Mouse (Mus musculus) MEL (cell line): ENCODE data around the gene Hmces. TPM values are rescaled to one million over a fixed set of nuclear protein-coding genes. Genes with fewer than 3 reads are reported as not detected.

Source experiments
- DNase-seq: peaks from one replicate; pipeline ENCODE4 v3.0.0; 2011; ENCODE audit warnings: low read depth, low spot score
- H3K27ac ChIP-seq: 2 replicates; pipeline ENCODE4 v1.5.1; 2012; ENCODE audit warnings: low read depth, mild to moderate bottlenecking, control low read depth, low read length, moderate library complexity; ENCODE audit not compliant: control insufficient read depth
- H3K27me3 ChIP-seq, 2 experiments: fragments of 150-350 bp in 1 of 2; sonication (generic) in 1 of 2; 2 replicates each; pipeline ENCODE4 v1.6.1; 2012; ENCODE audit warnings: low read length in 2 of 2, mild to moderate bottlenecking in 2 of 2, improper control_type of control experiment in 1 of 2, moderate library complexity in 1 of 2; ENCODE audit not compliant: insufficient read depth in 2 of 2, control insufficient read depth in 1 of 2
- H3K36me3 ChIP-seq, 2 experiments: 2 replicates each; pipeline ENCODE4 v1.6.1; 2012 to 2014; ENCODE audit warnings: low read length in 2 of 2, improper control_type of control experiment in 1 of 2, inconsistent platforms in 1 of 2, mild to moderate bottlenecking in 1 of 2; ENCODE audit not compliant: insufficient read depth in 2 of 2, control insufficient read depth in 1 of 2
- H3K4me1 ChIP-seq, 2 experiments: fragments of 150-350 bp in 1 of 2; sonication (generic) in 1 of 2; 2 replicates each; pipeline ENCODE4 v1.6.1; 2012; ENCODE audit warnings: low read length in 2 of 2, improper control_type of control experiment in 1 of 2, mild to moderate bottlenecking in 1 of 2; ENCODE audit not compliant: insufficient read depth in 2 of 2, control insufficient read depth in 1 of 2
- H3K4me3 ChIP-seq, 2 experiments: fragments of 150-350 bp in 1 of 2; sonication (generic) in 1 of 2; 2 replicates each; pipeline ENCODE4 v1.5.1; 2012; ENCODE audit warnings: low read depth in 2 of 2, low read length in 2 of 2, mild to moderate bottlenecking in 2 of 2, moderate library complexity in 2 of 2, control low read depth in 1 of 2, improper control_type of control experiment in 1 of 2; ENCODE audit not compliant: control insufficient read depth in 1 of 2, insufficient read depth in 1 of 2
- H3K79me2 ChIP-seq: 2 replicates; pipeline ENCODE4 v1.6.1; 2012; ENCODE audit warnings: mild to moderate bottlenecking, low read length, moderate library complexity; ENCODE audit not compliant: control insufficient read depth, poor library complexity, insufficient read depth
- H3K9ac ChIP-seq: 2 replicates; pipeline ENCODE4 v1.6.1; 2012; ENCODE audit warnings: low read depth, mild to moderate bottlenecking, control low read depth, low read length, moderate library complexity; ENCODE audit not compliant: control insufficient read depth, poor library complexity, severe bottlenecking
- H3K9me3 ChIP-seq: fragments of 150-350 bp; sonication (generic); replicated peaks from 2 replicates; pipeline ENCODE4 v1.6.1; 2012; ENCODE audit warnings: mild to moderate bottlenecking, low read length, improper control_type of control experiment, moderate library complexity; ENCODE audit not compliant: insufficient read depth
- CHD1 ChIP-seq: IDR thresholded peaks from 2 replicates; pipeline ENCODE4 v1.6.1; 2012; ENCODE audit warnings: low read depth, mild to moderate bottlenecking, inconsistent platforms, low read length, improper control_type of control experiment
- CHD2 ChIP-seq: IDR thresholded peaks from 2 replicates; pipeline ENCODE4 v1.6.1; 2011; ENCODE audit warnings: low read length, improper control_type of control experiment
- ELF1 ChIP-seq: IDR thresholded peaks from 2 replicates; pipeline ENCODE4 v1.6.1; 2014; ENCODE audit warnings: low read depth, mild to moderate bottlenecking, inconsistent platforms, low read length, improper control_type of control experiment, moderate library complexity
- EP300 ChIP-seq, 2 experiments: IDR thresholded peaks; 2 replicates each; pipeline ENCODE4 v1.6.1; 2011; ENCODE audit warnings: improper control_type of control experiment in 2 of 2, low read length in 2 of 2, low read depth in 1 of 2, mild to moderate bottlenecking in 1 of 2
- GABPA ChIP-seq: IDR thresholded peaks from 2 replicates; pipeline ENCODE4 v1.6.1; 2012; ENCODE audit warnings: low read depth, mild to moderate bottlenecking, inconsistent platforms, low read length, improper control_type of control experiment, moderate library complexity
- GATA1 ChIP-seq: IDR thresholded peaks from 2 replicates; pipeline ENCODE4 v1.6.1; 2011; ENCODE audit warnings: low read depth, low read length, improper control_type of control experiment
- HCFC1 ChIP-seq: IDR thresholded peaks from 2 replicates; pipeline ENCODE4 v1.6.1; 2012; ENCODE audit warnings: low read depth, mild to moderate bottlenecking, inconsistent platforms, low read length, improper control_type of control experiment, moderate library complexity
- MAFK ChIP-seq: IDR thresholded peaks from 2 replicates; pipeline ENCODE4 v1.6.1; 2011; ENCODE audit warnings: low read depth, mild to moderate bottlenecking, low read length, improper control_type of control experiment, borderline replicate concordance
- MEF2A ChIP-seq: IDR thresholded peaks from 2 replicates; pipeline ENCODE4 v1.6.1; 2014; ENCODE audit warnings: low read depth, mild to moderate bottlenecking, inconsistent platforms, low read length, improper control_type of control experiment; ENCODE audit not compliant: poor library complexity, insufficient replicate concordance, severe bottlenecking; ENCODE audit errors: extremely low read depth
- MYC ChIP-seq: IDR thresholded peaks from 2 replicates; pipeline ENCODE4 v1.6.1; 2011; ENCODE audit warnings: low read depth, mild to moderate bottlenecking, low read length, improper control_type of control experiment, moderate library complexity
- POLR2AphosphoS5 ChIP-seq: IDR thresholded peaks from 2 replicates; pipeline ENCODE4 v1.6.1; 2012; ENCODE audit warnings: low read depth, borderline replicate concordance, mild to moderate bottlenecking, inconsistent platforms, low read length, moderate library complexity, mixed read lengths
- RAD21 ChIP-seq: IDR thresholded peaks from 2 replicates; pipeline ENCODE4 v1.6.1; 2011; ENCODE audit warnings: mild to moderate bottlenecking, low read depth, low read length, improper control_type of control experiment
- SMC3 ChIP-seq: IDR thresholded peaks from 2 replicates; pipeline ENCODE4 v1.6.1; 2011; ENCODE audit warnings: low read depth, low read length, improper control_type of control experiment
- TBP ChIP-seq: IDR thresholded peaks from 2 replicates; pipeline ENCODE4 v1.8.0; 2011; ENCODE audit warnings: low read depth, low read length, improper control_type of control experiment
- ZC3H11A ChIP-seq: IDR thresholded peaks from 2 replicates; pipeline ENCODE4 v1.6.1; 2012; ENCODE audit warnings: low read depth, mild to moderate bottlenecking, inconsistent platforms, low read length, improper control_type of control experiment
- polyA plus RNA-seq, 2 experiments: library from polyadenylated mRNA; stranded (reverse) in 1 of 2; unstranded in 1 of 2; fragments of >175 nt in 1 of 2; fragments of >200 nt in 1 of 2; gene quantifications; 2 replicates each; pipeline versions ENCODE4 v1.2.1 to v1.2.4; 2012; ENCODE audit warnings: low replicate concordance in 2 of 2, low read depth in 1 of 2; ENCODE audit not compliant: insufficient read length in 2 of 2, insufficient read depth in 1 of 2, missing spikeins in 1 of 2
- total RNA-seq: library from RNA; depleted of rRNA; stranded (reverse); fragments of 300-350 nt; gene quantifications from 2 replicates; pipeline ENCODE4 v1.2.3, GENCODE M21; 2012

Hmces gene
- total and polyA plus RNA-seq, 3 experiments = 23.6 to 26.8 TPM; not detected in 1

DNA sequence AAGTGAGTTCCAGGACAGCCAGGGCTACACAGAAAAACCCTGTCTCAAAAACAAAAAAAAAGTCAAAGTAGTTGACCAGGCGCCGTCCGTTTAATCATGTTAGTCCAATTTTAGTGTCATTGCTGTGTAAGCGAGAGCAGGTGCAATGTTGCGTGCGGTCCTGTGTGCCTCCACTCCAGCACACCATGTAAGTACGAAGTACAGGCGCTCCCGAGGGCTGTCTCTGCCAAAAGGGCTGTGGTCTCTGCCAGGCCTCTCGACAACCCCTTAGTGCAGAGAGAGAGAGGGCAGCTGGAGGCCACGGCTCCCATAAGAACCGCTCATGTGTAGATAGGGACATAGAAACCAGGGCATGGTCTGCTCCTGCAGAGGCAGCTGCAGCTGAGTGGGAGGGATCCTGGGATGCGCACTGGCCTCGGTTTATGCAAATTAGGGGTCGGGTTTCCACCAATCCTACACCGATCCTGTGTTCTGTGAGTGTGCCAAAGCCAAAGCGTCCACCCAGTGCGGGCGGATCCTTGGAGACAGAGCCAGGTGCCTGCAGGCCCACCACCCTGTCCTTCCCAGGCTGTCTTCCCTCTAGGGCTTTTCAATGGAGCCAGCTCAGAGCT, 23.5 kb downstream of the Hmces start:
- no peaks in the 10 kb centered on the region for H3K27me3 ChIP-seq
- H3K4me1 ChIP-seq = no peaks in the 10 kb centered on the region
- H3K9ac ChIP-seq = no peak overlapping the region
- H3K9me3 ChIP-seq = no peaks in the 10 kb centered on the region
- TF ChIP-seq RAD21 (no peak), TBP (no peak), MYC (no peak), HCFC1 (no peak), ZC3H11A (no peak), ELF1 (no peak), CHD2 (no peak), SMC3 (no peak), GATA1 (no peak), GABPA (no peak), POLR2AphosphoS5 (no peak), CHD1 (no peak)
- H3K4me3 ChIP-seq = no peak overlapping the region
- no peaks in the 10 kb centered on the region for H3K79me2 ChIP-seq
- peak; percentile 33 for DNase-seq
- H3K36me3 ChIP-seq = no peaks in the 10 kb centered on the region; a peak in 2 of 4 replicates
- no peak overlapping the region for H3K27ac ChIP-seq

- H3K9ac ChIP-seq = no peak overlapping the region
- no peaks in the 10 kb centered on the region for H3K79me2 ChIP-seq
- DNase-seq = no peak
- no peaks in the 10 kb centered on the region for H3K9me3 ChIP-seq
- no peak for TF ChIP-seq GATA1
- TF ChIP-seq MEF2A = no peak
- no peak for TF ChIP-seq MAFK
- no peak for TF ChIP-seq ZC3H11A
- no peak for TF ChIP-seq EP300 (IDR thresholded peaks at IDR 0.05; ENCODE audit: low read depth in 1 of 2, low read length in 2 of 2)
- H3K27ac ChIP-seq = no peak overlapping the region
- H3K36me3 ChIP-seq = no peaks in the 10 kb centered on the region; a peak in 1 of 4 replicates
- H3K27me3 ChIP-seq = no peaks in the 10 kb centered on the region
- H3K4me1 ChIP-seq = no peaks in the 10 kb centered on the region
- H3K4me3 ChIP-seq = no peak overlapping the region
Measured at GRCm38 (mm10) chr6:87938941-87939340, 25.2 kb downstream of the Hmces start.
